Mouse (Mus musculus): ENCODE data around the gene Nyap1.

DNA sequence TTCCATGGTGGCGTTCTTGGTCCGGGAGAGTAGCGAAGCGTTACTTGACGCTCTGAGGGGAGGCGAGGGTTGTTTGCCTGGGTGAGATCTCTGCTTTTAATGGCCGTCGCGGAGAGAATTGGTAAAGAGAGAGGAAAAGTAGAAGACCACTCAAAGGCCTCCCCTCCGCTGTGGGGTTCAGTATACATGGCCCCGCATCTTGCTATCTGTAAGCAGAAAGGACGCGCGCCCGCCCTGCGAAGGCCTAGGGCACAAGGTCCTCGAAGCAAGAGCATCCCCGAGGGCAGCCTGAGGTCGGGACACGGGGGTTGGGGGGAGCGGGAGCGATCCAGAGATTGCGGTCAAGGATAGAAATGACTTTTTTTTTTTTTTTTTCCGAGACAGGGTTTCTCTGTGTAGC lies 46.8 kb upstream of the Nyap1 start:
- no peak for TF ChIP-seq CTCF (conservative IDR thresholded peaks at IDR 0.05; ENCODE audit: low read length)
- no peak for TF ChIP-seq POU5F1 (IDR thresholded peaks at IDR 0.05; ENCODE audit: borderline replicate concordance, low read length)
